Mouse (Mus musculus) heart, adult 8-10 months (tissue): ENCODE measurements around the gene Klf13. TPM values are rescaled to one million over a fixed set of nuclear protein-coding genes. Genes with fewer than 3 reads are reported as not detected.

ENCODE experiments used
- DNase-seq: peaks from one replicate; pipeline ENCODE4 v3.0.0; 2022; ENCODE audit warnings: low spot score
- total RNA-seq, 4 experiments: library from RNA; stranded (reverse); gene quantifications; 2 replicates each; pipeline ENCODE4 v1.2.4; 2022

Gene Klf13
- total RNA-seq, 4 experiments from 2014 or later, result 39.6 to 53.1 (median 47.7) TPM

DNA sequence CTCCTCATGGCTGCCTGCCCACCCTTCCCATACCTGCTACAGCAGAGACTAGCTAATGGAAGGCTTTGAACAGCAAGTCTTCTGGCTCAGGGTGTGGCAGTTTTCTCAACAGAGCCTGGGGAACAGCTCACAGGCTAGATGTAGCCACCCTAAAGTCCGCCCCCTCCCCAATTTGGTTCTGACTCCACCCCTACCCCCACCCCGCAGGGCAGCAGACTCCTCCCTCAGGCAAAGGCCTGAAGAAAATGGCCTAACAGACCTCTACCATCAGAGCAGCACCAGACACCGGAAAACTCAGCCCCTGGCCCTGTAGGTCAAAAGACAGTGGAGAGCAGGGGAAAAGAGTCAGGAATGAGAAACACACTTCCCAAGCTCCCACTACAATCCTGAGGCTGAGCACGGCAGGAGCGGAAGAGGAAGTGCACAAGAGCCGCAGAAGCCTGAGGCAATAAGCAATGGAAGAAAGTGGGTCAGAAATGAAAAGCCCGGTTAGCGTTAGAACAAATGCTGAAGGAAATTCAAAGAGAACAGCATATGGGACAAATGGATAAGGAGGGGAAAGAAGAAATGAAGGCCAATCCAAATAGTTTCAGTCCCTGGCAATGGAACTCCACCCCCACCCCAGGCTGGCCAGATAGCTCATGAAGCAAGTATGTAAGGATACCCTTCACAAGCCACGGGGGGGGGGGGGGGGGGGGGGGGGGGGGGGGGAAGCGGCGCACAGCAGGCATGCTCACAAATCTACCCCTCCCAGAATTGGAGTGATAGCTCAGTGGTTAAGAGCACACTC is 30.0 kb downstream of the Klf13 start:
- DNase-seq, result no peak

DNA sequence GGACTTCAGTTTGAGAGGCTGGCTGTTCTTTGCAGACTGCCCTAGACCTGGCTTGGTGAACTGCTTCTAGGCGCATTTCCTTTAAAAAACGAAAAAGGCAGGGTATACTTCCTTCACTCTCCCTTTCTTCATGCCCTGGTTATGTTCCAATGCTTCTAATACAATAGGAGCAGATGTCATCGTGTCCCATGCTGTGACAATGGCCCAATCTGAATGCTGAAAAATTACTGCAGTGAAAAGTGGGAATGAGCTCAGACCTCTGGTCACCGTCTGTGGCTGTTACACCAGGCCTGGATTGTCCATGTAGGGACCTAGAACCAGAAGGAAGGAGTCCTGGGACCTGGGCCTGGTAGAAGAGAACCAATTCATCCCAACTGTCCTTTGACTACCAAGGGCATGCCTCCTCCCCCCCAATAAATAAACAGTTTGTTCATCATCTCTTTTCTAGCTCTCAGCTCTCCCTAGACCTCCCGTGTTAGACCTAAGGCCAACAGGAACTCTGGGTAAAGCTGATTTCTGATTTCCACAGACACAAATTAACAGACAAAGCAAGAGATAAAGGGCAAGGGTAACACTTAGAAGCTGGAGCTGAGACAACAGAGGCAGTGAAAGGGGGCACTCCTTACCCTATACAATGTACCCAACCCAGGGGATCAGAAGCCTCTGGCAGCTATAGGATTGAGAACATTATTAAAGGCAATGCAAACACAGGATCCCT is 30.8 kb downstream of the Klf13 start:
- no peak for DNase-seq

DNA sequence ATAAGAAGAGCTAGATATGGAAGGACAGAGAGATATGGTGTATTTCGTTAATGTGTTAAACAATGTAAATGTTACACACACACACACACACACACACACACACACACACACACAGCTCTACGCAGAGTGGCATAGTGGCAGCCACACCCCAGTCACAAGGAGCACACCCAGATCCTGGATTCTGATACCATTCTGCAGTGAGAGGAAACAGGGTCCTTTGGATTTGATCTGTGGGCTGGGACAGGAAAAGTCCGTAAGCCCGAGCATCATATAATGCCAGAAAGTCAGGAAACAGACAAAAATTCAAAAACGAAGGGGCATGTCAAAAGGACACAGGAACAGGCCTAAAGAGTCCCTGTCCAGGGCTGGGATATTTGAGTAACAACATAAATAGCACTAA is 33.1 kb downstream of the Klf13 start:
- DNase-seq, result peak; percentile 58

DNA sequence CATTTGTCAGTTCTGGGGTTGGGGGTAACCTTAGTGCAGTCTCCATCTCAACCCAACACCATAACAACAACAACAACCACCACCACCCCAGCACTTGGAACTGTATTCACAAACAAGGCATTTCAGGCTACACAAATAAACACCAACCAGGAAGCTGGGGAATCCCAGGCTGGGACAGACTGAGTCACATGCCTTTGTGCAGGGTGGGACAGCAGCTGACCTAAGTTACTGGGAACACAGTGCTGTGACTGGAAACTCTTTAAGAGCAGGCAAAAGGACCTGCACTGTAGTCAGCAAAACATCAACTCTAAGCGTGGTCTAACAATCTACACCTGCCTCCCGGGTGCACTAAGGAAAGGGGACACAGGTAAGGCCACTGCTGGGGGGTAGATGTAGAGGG is 33.5 kb downstream of the Klf13 start:
- DNase-seq, result peak; percentile 90

DNA sequence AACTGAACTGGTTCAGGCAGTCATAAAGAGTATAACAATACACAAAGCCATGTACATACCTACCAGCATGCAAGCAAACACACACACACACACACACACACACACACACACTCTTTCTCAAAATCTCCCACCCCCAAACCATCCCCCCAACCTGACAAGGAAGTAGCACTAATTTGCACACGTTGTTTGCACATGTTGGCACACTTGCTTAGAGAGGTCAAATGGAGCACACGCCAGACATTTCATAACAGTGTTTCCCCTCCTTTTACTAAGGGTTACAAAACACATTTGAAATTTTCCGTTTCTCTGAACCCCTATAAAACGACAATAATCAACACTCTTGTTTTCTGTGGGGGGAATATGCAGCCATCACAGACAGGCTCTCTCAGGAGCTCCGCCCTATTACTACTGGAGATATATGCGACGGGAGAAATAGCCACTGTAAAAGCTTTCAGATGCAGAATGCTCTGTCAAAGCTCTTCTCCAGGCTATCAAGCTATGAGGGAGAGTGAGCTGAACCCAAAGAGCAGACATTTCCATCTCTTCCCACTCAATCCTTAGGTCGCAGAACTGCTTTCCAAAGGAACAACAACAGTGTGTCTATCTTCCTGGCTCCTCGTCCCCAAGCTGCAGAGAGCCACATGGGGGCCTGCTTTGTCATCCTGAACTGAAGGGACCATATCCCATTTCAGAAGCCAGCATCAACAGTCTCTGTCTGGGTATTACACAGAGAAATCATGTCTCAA is 34.9 kb downstream of the Klf13 start:
- DNase-seq, result no peak

DNA sequence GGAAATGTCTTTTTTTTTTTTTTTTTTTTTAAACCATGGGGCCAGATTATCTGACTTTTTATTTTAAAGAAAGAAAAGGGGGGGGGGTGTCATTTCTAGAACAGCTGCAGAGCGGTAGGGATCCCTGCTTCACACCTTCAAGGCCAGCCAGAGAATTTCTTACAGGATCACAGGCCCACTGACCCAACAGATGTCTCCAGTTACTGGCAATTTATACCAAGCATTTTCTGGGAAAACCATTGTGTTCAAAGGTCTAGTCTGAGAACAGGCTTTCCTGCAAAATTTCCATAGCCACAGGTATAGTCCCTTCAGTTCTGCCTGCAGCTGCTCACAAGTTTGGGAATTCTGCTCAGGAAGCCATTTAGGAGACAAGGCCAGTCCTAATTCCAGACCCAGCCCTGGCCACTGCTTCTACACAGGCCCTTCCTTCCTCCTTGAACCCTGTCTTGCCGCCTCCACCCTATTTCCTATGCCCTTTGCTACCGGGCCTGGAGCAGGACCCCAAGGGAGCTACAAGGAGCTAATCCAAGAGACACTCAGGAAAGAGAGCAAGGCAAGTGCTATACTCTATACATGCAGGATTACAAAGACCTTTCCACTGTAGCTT is 36.0 kb downstream of the Klf13 start:
- no peak for DNase-seq

DNA sequence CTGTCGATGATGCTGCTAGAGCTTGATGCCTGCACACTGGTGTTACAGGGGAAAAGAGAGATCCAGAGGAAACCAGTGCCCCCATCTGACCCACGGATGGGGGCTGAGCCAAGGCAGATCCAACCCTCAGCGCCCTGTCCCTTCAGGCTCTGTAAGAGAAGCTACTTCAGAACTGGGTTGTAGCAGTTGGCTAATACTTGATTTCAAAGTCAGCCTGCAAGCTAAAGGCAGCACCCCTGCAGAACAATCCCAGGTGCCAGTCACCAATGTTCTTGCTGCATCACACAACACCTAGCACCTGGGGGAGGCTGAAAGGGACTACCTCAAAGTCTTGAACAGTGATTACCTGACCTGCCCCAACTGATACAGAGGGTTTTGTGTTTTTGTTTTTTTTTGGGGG is 36.8 kb downstream of the Klf13 start:
- DNase-seq, result no peak

DNA sequence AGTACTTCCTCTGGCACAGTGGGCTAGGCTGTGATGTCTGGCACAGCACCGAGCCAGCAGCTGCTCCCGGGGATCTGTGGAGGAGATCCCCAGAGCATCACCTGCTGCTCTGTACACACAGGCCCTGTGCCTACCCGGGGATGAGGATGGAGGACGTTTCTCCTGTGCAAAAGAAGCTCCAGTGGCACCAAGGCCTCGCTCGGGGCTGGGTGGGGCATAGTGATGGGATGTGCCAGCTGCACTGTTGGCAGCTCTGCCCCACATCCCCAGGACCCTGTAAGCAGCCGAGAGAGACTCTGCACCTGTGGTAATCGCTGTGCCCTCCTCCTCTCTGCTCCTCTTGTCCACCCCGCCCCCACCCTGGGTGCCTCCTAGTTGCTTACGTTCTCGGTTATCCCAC is 37.4 kb downstream of the Klf13 start:
- no peak for DNase-seq

DNA sequence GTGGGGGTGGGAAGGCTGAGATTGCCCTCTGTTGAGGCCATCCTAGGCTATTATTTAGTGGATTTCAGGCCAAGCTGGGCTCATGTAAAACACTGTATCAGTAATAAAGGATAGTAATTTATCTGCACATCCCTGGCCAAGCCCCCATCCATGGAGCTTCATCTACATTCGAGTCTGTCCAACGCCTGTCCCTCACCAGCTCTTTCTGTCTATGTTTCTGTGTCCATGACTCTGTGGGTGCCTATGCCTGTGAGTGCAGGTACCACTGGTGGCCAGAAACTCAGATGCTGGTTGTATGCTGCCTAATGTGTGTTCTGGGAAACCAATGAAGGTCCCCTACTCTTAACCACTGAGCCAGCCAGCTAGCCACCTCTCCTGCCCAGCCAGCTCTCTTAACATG is 38.3 kb downstream of the Klf13 start:
- DNase-seq, result no peak

DNA sequence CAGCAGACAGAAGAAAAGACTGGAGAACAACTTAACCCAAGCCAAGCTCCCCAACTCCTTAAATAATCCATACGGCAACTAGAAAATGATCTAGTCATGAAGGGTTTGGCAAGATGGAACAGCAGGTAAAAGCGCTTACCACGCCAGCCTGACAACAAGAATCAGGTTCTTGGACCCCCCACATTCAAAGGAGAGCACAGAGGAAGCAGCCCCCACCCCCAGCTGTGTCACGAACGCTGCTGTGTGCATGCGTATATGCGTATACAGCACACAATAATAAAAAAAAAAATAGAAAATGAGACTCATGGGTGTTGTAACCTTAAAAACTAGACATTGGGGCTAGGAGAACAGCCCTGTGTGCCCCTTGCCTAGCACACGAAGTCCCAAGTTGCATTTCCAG is 38.8 kb downstream of the Klf13 start:
- no peak for DNase-seq

DNA sequence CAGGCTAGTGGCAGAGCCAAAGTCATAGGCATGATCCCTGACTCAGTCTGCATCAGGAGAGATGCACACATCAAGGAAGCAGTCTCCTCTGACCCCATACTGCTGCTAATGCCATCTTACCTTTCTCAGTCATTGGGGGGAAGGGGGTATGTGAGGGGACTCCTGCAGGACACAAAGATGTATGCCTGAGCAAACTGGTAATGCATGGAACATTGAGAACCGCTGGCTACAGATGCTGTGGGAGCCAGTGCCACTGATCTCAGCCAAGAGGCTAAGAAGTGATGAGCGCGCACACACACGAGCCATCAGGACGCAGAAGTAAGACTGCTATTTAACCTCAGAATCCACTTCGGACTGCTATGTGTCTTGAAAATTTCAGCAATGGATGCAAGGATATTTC is 40.5 kb downstream of the Klf13 start:
- no peak for DNase-seq

DNA sequence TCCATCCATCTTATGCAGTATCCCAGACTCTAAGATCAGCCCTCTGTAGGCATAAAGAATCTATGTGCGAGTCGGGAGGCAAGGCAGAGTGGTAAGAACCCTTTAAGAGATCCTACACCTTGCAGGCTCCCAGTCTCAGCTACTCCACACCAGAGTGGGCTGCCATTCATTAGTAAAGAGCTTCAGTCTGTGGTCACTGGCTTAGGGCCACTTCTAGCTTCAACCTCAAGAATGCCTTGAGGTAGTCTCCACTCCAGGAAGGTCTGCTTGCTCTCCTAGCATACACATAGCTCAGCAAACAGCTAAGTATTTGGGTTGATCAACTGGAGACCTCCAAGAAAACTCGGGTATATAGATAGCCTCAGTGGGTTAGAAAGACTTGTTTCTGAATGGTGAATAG is 41.1 kb downstream of the Klf13 start:
- DNase-seq, result no peak

DNA sequence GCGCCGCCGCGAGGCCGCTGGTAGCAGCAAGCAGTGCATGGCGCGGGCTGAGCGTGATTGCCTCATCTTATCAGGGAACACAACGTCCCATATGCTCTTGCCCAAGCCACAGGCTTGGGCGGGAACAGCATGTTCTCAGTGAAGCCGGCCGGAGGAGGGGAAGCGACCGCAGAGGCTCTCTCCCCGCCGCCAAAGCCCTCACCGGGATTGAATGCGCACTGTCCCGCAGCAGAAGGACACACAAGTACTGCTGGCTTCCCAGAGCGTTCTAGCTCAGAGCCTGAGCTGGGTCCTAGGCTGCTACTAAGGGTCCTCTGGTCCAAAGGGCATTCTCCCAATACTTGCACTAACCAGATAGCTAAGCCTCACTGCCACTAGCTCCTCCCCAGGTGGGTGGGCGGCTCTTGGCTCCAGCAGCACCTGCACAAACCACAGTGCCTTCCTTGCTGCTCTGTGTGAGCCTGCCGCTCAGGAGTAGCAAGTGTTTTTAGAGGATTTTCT is 41.7 kb downstream of the Klf13 start:
- DNase-seq, result peak; percentile 96

DNA sequence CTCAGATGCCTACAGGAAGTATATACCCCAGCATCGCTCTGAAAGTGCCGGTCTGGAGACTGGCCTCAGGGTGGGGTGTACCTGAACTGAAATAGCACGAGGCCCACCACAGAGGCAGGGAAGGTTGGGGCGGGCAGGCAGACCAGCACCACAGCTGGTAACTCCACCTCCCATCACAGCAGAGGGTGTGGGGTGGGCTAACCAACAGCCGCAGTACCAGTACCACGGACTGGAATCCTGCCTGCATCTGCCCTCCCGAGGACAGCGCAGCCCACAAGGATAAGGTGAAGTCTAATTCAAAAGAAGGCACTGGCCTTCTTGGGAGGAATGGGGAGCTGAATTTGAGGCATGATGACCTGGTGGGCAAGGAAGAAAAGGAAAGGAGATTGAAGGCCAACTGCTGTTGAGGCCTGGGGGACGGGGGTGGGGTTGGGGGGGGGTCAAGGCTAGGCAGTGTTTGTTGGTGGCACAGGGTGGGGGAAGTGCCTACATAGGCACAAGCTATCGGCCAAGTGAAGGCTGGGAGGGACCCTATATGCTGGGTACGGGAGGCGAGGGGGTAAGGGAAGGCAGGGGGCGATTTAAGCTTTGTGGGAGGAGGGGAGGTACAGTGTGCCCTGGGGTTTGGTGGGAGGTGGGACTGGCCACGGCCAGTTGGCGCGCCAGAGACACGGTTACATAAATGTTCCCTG is 42.3 kb downstream of the Klf13 start:
- no peak for DNase-seq

DNA sequence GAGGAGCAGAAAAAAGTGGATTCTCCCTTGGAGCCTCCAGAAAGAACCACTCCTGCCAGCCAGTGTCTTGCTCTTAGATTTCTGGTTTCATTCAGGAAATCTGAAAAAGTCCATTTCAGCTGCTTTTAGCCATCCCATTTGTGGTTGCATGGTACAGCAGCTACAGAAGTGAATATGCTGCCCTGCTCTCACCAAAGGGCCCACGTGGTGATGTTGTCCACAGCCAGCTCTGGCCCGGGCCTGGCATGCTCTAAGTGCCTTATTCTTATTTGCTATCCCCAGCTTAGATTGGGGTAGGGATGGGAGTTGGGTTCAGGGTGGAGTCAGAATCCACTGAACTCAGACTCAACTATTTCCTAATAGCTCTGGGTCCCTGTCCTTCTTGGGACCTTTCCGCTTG is 43.5 kb downstream of the Klf13 start:
- DNase-seq, result no peak

DNA sequence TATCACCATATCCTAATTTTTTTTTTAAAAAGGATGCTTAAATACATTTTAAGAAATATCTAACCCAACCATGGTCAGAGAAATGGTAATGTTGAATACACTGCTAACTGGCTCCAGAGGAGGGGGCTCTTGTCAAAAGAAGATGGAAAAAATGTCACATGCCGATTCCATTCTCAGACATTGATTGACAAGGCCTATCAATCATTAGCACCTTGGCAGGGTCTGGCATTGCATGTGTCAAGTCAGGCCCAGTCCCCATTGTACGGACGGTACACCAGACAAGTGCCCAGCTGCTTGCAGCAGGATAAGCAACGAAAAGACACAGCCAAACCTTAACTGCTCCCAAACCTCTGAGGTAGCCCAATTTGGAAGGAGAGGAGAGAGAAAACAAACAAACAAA is 44.1 kb downstream of the Klf13 start:
- no peak for DNase-seq

DNA sequence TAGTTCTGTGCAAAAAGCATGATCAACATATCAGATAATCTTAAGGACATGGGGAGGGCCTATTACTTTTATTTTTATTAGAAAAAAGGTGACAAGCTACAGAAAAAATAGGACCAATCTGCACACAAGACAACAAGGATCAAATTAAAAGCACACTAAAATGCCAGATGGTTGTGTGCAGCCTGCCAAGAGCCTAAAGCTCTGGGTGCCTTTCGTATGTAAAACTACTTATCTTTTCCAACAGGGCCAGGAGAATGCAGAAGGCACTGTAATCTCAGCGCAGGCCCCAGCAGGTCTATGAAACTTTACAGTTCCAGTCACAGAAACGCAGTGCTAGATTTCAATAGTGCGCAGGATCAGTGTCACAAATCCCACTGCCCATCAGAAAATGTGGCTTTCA is 45.0 kb downstream of the Klf13 start:
- DNase-seq, result no peak

DNA sequence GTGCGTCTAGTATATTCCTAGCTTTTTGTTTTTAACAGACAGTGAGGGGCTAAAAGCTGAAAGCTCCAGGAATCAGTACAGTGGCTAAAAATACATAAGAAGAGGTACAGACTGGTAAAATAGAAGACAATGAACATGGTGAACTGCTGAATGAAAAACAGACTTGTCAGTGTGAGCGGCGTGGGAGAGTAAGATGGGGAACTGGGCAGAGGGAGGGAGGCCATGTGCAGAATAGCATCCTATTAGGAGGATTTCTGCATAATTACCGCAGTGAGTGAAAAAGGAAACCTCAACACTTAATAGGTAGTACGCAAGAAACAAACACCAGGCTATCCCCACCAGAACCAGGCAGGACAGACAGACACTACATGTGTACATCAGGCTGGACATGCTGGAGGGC is 45.5 kb downstream of the Klf13 start:
- no peak for DNase-seq

DNA sequence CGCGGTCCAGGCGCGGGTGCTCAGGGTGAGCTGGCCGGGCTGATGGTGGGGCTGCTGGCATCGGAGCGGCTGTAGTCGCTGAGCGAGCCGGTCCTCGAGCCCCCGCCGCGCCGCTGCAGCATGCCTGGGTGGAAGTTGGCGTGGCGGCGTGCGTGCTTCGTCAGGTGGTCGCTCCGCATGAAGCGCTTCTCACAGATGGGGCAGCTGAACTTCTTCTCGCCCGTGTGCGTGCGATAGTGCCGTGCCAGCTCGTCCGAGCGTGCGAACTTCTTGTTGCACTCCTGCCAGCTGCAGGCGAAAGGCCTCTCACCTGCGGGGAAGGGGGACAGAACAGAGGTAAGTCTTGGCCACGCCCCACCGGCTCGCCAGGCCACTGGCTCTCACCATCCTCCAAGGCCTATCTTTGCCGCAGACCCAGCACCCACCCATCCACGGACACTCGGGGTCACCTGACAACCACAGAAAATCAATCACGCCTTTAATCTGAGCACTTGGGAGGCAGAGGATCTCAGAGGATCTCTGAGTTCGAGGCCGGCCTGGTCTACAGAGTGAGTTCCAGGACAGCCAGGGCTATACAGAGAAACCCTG is 47.1 kb downstream of the Klf13 start:
- no peak for DNase-seq

DNA sequence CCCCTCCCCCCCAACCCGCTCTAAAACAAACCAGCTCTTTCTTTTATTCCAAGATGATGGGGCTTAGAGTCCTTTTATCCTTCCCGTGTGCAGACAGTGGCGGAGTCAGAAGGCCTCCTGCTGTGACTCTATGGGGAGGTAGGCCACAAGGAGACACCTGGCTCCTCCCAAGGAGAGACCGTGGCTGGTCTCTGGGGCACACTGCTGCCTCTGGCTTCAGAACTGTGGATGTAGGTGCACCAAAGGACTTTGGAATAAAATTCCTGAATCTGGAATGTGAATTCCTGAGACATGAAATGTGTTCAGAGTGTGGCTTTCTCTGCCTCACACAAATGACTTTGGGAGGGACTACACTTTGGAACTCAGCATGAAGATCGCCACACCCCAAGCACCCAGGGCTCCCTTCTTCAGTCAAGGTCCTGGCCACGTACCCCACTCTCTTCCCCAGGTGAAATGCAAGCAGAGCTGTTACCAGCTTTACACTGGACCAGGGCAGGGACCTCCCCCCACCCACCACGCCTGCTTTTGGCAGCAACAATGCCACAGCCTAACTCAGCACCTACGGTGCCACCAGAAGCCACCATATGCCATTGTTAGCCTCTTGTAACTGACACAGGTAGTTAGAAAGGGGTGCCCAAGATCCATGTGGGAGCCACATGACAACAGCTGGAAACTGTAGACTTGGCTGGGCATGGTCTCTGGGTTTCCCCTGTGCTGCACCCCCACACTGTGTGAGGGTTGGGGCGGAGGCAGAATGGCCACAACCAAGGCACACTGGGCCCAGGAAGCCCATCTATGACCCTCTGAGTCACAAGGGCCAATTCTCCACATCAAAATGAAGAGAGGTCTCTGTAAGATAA is 49.4 kb downstream of the Klf13 start:
- no peak for DNase-seq
